ENCODE assay signal across 1 mouse cellular context in the genomic region with DNA sequence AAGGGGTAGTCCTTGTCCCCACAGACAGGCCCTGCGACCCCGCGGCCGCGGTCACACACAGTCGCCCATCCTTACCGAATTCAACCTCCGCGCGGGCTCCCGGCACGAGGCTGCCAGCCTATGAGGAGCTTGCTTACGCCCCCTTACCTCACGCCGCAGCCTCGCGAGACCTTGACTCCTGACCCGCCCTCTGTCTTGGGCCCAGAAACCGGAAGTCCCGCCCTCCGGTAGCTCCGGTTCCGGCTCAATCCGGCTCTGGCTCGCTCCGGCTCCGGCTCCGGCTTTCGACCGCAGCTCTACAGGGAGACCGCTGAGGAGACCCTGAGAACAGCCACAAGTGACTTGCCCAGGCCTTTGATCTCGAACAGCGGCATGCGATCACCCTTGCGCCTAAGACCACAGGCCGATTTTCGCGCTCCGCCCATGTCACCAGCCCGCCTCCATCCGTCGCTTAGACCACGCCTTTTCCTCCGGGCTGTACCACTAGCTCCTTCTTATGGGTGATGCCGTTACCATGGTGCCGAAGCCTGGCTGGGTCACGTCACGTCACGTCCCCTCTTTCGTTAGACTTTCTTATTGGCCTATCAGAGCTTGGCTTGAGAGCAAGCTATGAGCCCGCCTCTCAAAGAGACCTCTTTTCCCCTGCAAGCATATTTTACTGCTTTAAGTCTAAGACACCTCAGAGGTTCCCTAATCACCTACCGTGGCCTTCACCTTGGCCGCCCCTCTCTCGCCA.
TF ChIP-seq lines count a peak whose summit lies in the region.

A gene (minus strand): TSS at position 454 of the 736 bp plus-strand sequence.

TF ChIP-seq in CH12.LX, 34 proteins besides CTCF, POLR2A, EP300 and RAD21 (continued from another document):
- TF ChIP-seq GABPA (IDR thresholded peaks at IDR 0.05; ENCODE audit: insufficient replicate concordance, low read depth, low read length) (no peak), BHLHE40 (IDR thresholded peaks at IDR 0.05; ENCODE audit: low read depth, low read length) (peak; percentile 22; the same call in 1 of the 2 replicates), ZKSCAN1 (IDR thresholded peaks at IDR 0.05; ENCODE audit: borderline replicate concordance, low read depth, low read length) (no peak), ZC3H11A (IDR thresholded peaks at IDR 0.05; ENCODE audit: low read depth, low read length) (no peak), MXI1 (IDR thresholded peaks at IDR 0.05; ENCODE audit: low read depth, low read length) (peak; percentile 81; the same call in 1 of the 2 replicates), CHD2 (IDR thresholded peaks at IDR 0.05; ENCODE audit: low read length) (peak; percentile 98), ZNF384 (IDR thresholded peaks at IDR 0.05; ENCODE audit: low read depth, low read length) (no peak), ELF1 (IDR thresholded peaks at IDR 0.05; ENCODE audit: low read depth, low read length) (peak; percentile 69), UBTF (IDR thresholded peaks at IDR 0.05; ENCODE audit: low read depth, low read length) (no peak), NELFE (IDR thresholded peaks at IDR 0.05; ENCODE audit: low read depth, low read length) (peak; percentile 47), HCFC1 (IDR thresholded peaks at IDR 0.05; ENCODE audit: low read depth, low read length) (peak; percentile 76), NRF1 (IDR thresholded peaks at IDR 0.05; ENCODE audit: low read depth, low read length) (no peak), SMC3 (IDR thresholded peaks at IDR 0.05; ENCODE audit: low read depth, low read length) (no peak), E2F4 (IDR thresholded peaks at IDR 0.05; ENCODE audit: insufficient replicate concordance, low read depth, low read length) (0 out of 2 replicates have a peak, but pooled peaks have one; percentile 67), POLR2AphosphoS2 (IDR thresholded peaks at IDR 0.05; ENCODE audit: low read depth, low read length) (no peak), ZMIZ1 (IDR thresholded peaks at IDR 0.05; ENCODE audit: low read depth, low read length) (peak; percentile 42; the same call in 1 of the 2 replicates), TBP (conservative IDR thresholded peaks at IDR 0.05; ENCODE audit: low read depth, low read length) (peak; percentile 64; the same call in 1 of the 2 replicates), MAZ (IDR thresholded peaks at IDR 0.05; ENCODE audit: low read depth, low read length) (no peak), RCOR1 (conservative IDR thresholded peaks at IDR 0.05; ENCODE audit: low read depth, low read length) (no peak), MYC (IDR thresholded peaks at IDR 0.05; ENCODE audit: low read depth, low read length) (0 out of 2 replicates have a peak, but pooled peaks have one; percentile 31)
